In the genomic region with DNA sequence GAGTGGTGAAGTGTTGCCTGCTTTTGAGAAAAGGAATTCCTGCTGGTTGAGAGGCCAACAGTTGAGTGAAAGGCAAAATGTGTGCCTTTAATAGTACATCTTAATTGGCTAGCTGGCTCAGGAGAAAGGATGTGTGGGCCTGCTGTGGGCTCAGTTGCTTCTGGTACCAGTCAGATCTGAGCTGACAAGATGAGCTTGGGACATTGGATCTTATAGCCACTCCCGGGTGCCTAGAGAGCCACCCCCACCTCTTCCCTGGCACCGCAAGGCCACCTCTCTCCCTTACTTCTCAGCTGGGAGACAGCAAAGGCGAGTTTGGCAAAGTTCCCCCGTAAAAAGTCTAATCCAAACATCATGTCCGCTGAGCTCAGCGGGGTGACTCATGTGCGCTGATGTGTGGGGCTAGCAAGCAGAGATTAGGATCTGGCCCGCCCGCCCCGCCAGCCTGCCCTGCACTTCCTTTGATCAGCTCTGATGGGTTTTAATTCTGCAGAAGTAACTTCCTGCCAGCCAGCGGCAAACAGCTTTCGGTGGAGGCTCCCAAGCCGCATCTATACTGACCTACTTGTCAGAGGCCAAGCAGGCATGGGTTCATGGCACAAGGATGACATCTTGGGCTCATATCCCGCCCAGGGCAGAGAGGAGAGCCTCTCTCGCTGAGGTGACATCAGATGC, we compare ENCODE assay signal across 8 mouse cellular contexts. TPM values are rescaled to one million over a fixed set of nuclear protein-coding genes. Genes with fewer than 3 reads are reported as not detected.
A peak's percentile ranks its signal among the peaks of the same experiment; 100 is the strongest.
DNase-seq lines count a peak whose midpoint lies in the region; ATAC-seq and TF ChIP-seq lines count a peak whose summit lies in the region.

No protein-coding gene starts in this region.

- peak; percentile 41 to 46 for DNase-seq in left cerebral cortex, adult 18-20 months (ENCODE audit: low spot score in 2 of 2)
- no peak for DNase-seq in left cerebral cortex, adult 11 months (ENCODE audit: low spot score)
- DNase-seq in kidney, postnatal 0 days (ENCODE audit: low spot score), result peak; percentile 80
- DNase-seq in lung, postnatal 0 days (ENCODE audit: low spot score), result peak; percentile 90
- peak; percentile 69 for DNase-seq in ovary, adult 18-20 months (ENCODE audit: low spot score)
- DNase-seq in thymus, postnatal 14 days, result peak; percentile 43

- peak; percentile 44; the same call in 1 of the 2 replicates for TF ChIP-seq EP300 in lung, postnatal 0 days (IDR thresholded peaks at IDR 0.05)

- H3K9me3 ChIP-seq in embryonic facial prominence, embryonic 15.5 days (replicated peaks), result no peaks in the 10 kb centered on the region
- no peaks in the 10 kb centered on the region for H3K9me3 ChIP-seq in heart, embryonic 13.5 days
- no peaks in the 10 kb centered on the region for H3K9me3 ChIP-seq in kidney, postnatal 0 days (replicated peaks; ENCODE audit: low read length)
- no peaks in the 10 kb centered on the region for H3K9me3 ChIP-seq in lung, postnatal 0 days (ENCODE audit: low read length)

- H3K36me3 ChIP-seq in embryonic facial prominence, embryonic 15.5 days, result no peaks in the 10 kb centered on the region
- H3K36me3 ChIP-seq in heart, embryonic 13.5 days, result no peaks in the 10 kb centered on the region
- no peaks in the 10 kb centered on the region for H3K36me3 ChIP-seq in kidney, postnatal 0 days (ENCODE audit: insufficient read depth, low read length)
- H3K36me3 ChIP-seq in lung, postnatal 0 days (ENCODE audit: insufficient read depth, low read length), result no peaks in the 10 kb centered on the region

- TF ChIP-seq CTCF in kidney, postnatal 0 days (IDR thresholded peaks at IDR 0.05; ENCODE audit: low read depth), result no peak
- TF ChIP-seq CTCF in lung, postnatal 0 days (IDR thresholded peaks at IDR 0.05), result no peak

- peak overlapping the region; percentile 4 for H3K4me3 ChIP-seq in embryonic facial prominence, embryonic 15.5 days (replicated peaks)
- H3K4me3 ChIP-seq in heart, embryonic 13.5 days, result peak overlapping the region; percentile 23
- no peak overlapping the region for H3K4me3 ChIP-seq in kidney, postnatal 0 days (replicated peaks; ENCODE audit: low read depth, low read length)
- H3K4me3 ChIP-seq in lung, postnatal 0 days (ENCODE audit: low read depth, low read length), result no peak overlapping the region

- peak overlapping the region; percentile 45 for H3K4me2 ChIP-seq in embryonic facial prominence, embryonic 15.5 days (replicated peaks)
- H3K4me2 ChIP-seq in heart, embryonic 13.5 days, result peak overlapping the region; percentile 60
- peak overlapping the region; percentile 35 for H3K4me2 ChIP-seq in kidney, postnatal 0 days (ENCODE audit: low read length)
- H3K4me2 ChIP-seq in lung, postnatal 0 days (replicated peaks; ENCODE audit: low read depth, low read length), result peak overlapping the region; percentile 48

- peak overlapping the region; percentile 85 for H3K27ac ChIP-seq in embryonic facial prominence, embryonic 15.5 days (replicated peaks)
- peak overlapping the region; percentile 65 for H3K27ac ChIP-seq in heart, embryonic 13.5 days (replicated peaks)
- peak overlapping the region; percentile 11 for H3K27ac ChIP-seq in kidney, postnatal 0 days
- H3K27ac ChIP-seq in lung, postnatal 0 days (ENCODE audit: low read length), result peak overlapping the region; percentile 66

- no peaks in the 10 kb centered on the region for H3K27me3 ChIP-seq in embryonic facial prominence, embryonic 15.5 days
- H3K27me3 ChIP-seq in heart, embryonic 13.5 days (replicated peaks), result no peaks in the 10 kb centered on the region
- no peaks in the 10 kb centered on the region for H3K27me3 ChIP-seq in kidney, postnatal 0 days (ENCODE audit: insufficient read depth, low read length)
- H3K27me3 ChIP-seq in lung, postnatal 0 days (replicated peaks; ENCODE audit: insufficient read depth, low read length), result no peaks in the 10 kb centered on the region

- H3K9ac ChIP-seq in embryonic facial prominence, embryonic 15.5 days, result no peak overlapping the region
- peak overlapping the region; percentile 57 for H3K9ac ChIP-seq in heart, embryonic 13.5 days
- H3K9ac ChIP-seq in kidney, postnatal 0 days (ENCODE audit: low read depth, low read length), result 0 out of 2 replicates have a peak overlapping the region, but pooled peaks have one; percentile 15
- no peak overlapping the region for H3K9ac ChIP-seq in lung, postnatal 0 days (replicated peaks; ENCODE audit: low read depth)

- 3% methylated on average over 15 of the region's 15 CpGs for WGBS in embryonic facial prominence, embryonic 15.5 days
- WGBS in heart, embryonic 13.5 days, result 7% methylated on average over 15 of the region's 15 CpGs
- 3% methylated on average over 15 of the region's 15 CpGs for WGBS in kidney, postnatal 0 days
- WGBS in lung, postnatal 0 days, result 1% methylated on average over 15 of the region's 15 CpGs

- peak; percentile 56; the same call in 1 of the 2 replicates for ATAC-seq in embryonic facial prominence, embryonic 15.5 days (ENCODE audit: insufficient number of reproducible peaks, low FRiP score, low TSS enrichment, low read depth)
- ATAC-seq in heart, embryonic 13.5 days (ENCODE audit: extremely low read depth, insufficient number of reproducible peaks, low FRiP score, low TSS enrichment), result no peak
- peak; percentile 76 for ATAC-seq in kidney, postnatal 0 days (replicated peaks; ENCODE audit: low FRiP score, low read depth)
- peak; percentile 89 for ATAC-seq in lung, postnatal 0 days

- H3K4me1 ChIP-seq in embryonic facial prominence, embryonic 15.5 days, result peaks cover 29% of the 10 kb centered on the region
- H3K4me1 ChIP-seq in heart, embryonic 13.5 days, result peaks cover 58% of the 10 kb centered on the region
- 0 out of 2 replicates have a peak, but pooled peaks cover 6% of the 10 kb centered on the region for H3K4me1 ChIP-seq in kidney, postnatal 0 days (replicated peaks; ENCODE audit: insufficient read depth, low read length)
- H3K4me1 ChIP-seq in lung, postnatal 0 days (ENCODE audit: insufficient read depth, low read depth, low read length), result 0 out of 2 replicates have a peak, but pooled peaks cover 3% of the 10 kb centered on the region

RNA-seq across cellular contexts. Expression of gene Eml4, which starts 38.4 kb away (rescaled TPM):
- 10 to 100 TPM; 19.8 to 22.7 TPM for total RNA-seq in left cerebral cortex, adult 18-20 months (2021)
- 29.6 and 33.2 TPM in 2 replicates for polyA plus RNA-seq in embryonic facial prominence, embryonic 15.5 days (2015; fragmentation: Nextera tagmentation; extraction: Ambion mirVana)
- polyA plus RNA-seq in heart, embryonic 13.5 days (2015; fragmentation: Nextera tagmentation; extraction: Ambion mirVana), result 14.4 and 15.4 TPM in 2 replicates
- 18.3 and 19.0 TPM in 2 replicates for polyA plus RNA-seq in kidney, postnatal 0 days (2015; fragmentation: Nextera tagmentation; extraction: Ambion mirVana)
- 13.4 and 15.8 TPM in 2 replicates for polyA plus RNA-seq in lung, postnatal 0 days (2015; fragmentation: Nextera tagmentation; extraction: Ambion mirVana)

Comparison
In these comparisons a context has a peak if more than half of its experiments do, and no peak if none do; other contexts are left out.
1. H3K27ac ChIP-seq: peak in every context shown above with its lines; median percentile 85 in embryonic facial prominence, embryonic 15.5 days; 66 in lung, postnatal 0 days; 65 in heart, embryonic 13.5 days; 11 in kidney, postnatal 0 days.
2. H3K4me3 ChIP-seq: peak in embryonic facial prominence, embryonic 15.5 days (single experiment) and heart, embryonic 13.5 days (single experiment); none in kidney, postnatal 0 days (single experiment) and lung, postnatal 0 days (single experiment).
3. H3K9ac ChIP-seq: peak in heart, embryonic 13.5 days (single experiment) and kidney, postnatal 0 days (single experiment); none in embryonic facial prominence, embryonic 15.5 days (single experiment) and lung, postnatal 0 days (single experiment).
4. Peak in every context shown above with its lines, with median percentiles within 50 percentile points of each other: H3K4me2 ChIP-seq.